Mouse (Mus musculus) forebrain, embryonic 11.5 days (tissue): Measurements from ENCODE around the gene Aaed1. TPM values are rescaled to one million over a fixed set of nuclear protein-coding genes. Genes with fewer than 3 reads are reported as not detected.

Experiments used
- ATAC-seq: fragments of 200-750 bp; cut with Nextera tagmentation; replicated peaks from 2 replicates; pipeline ENCODE4 v1.8.0; 2017; ENCODE audit warnings: moderate TSS enrichment; ENCODE audit not compliant: low FRiP score
- DNase-seq: peaks from one replicate; pipeline ENCODE4 v3.0.0-alpha.2; 2017; ENCODE audit warnings: low spot score
- H3K27ac ChIP-seq: fragments of 300-500 bp; sonication (generic); 2 replicates; pipeline ENCODE4 v1.5.1; 2014; ENCODE audit warnings: low read depth, low read length
- H3K27me3 ChIP-seq: fragments of 300-500 bp; sonication (generic); 2 replicates; pipeline ENCODE4 v1.6.1; 2014; ENCODE audit warnings: mild to moderate bottlenecking, low read length, mixed read lengths; ENCODE audit not compliant: control insufficient read depth, insufficient read depth
- H3K36me3 ChIP-seq: fragments of 300-500 bp; sonication (generic); 2 replicates; pipeline ENCODE4 v1.6.1; 2014; ENCODE audit warnings: mild to moderate bottlenecking, low read length, moderate library complexity, mixed read lengths; ENCODE audit not compliant: control insufficient read depth, insufficient read depth
- H3K4me1 ChIP-seq: fragments of 300-500 bp; sonication (generic); replicated peaks from 2 replicates; pipeline ENCODE4 v1.6.1; 2014; ENCODE audit warnings: low read length, mixed read lengths; ENCODE audit not compliant: control insufficient read depth, insufficient read depth
- H3K4me2 ChIP-seq: fragments of 300-500 bp; sonication (generic); 2 replicates; pipeline ENCODE4 v1.6.1; 2014; ENCODE audit warnings: low read depth, mild to moderate bottlenecking, low read length, moderate library complexity, mixed read lengths; ENCODE audit not compliant: severe bottlenecking
- H3K4me3 ChIP-seq: fragments of 300-500 bp; sonication (generic); 2 replicates; pipeline ENCODE4 v1.5.1; 2014; ENCODE audit warnings: low read depth, low read length
- H3K9ac ChIP-seq: fragments of 300-500 bp; sonication (generic); 2 replicates; pipeline ENCODE4 v1.6.1; 2014; ENCODE audit warnings: low read length
- H3K9me3 ChIP-seq: fragments of 300-500 bp; sonication (generic); 2 replicates; pipeline ENCODE4 v1.6.1; 2016; ENCODE audit warnings: low read length, mixed read lengths; ENCODE audit not compliant: control insufficient read depth
- WGBS: fragments of 180-500 bp; shearing (Covaris S2); extraction: QIAGEN DNeasy Blood & Tissue Kit; methylation state at CpG from one replicate; pipeline ENCODE4 v1.1.7; 2014; 5-methylcytosine and 5-hydroxymethylcytosine counted together
- polyA plus RNA-seq: library from polyadenylated mRNA; unstranded; fragments of >200 nt; fragmentation: Nextera tagmentation; extraction: Ambion mirVana; gene quantifications from 2 replicates; pipeline ENCODE4 v1.2.1, GENCODE M21; 2014

Gene Aaed1
- polyA plus RNA-seq, 1 experiment from 2014 or later = 20.1 TPM

DNA sequence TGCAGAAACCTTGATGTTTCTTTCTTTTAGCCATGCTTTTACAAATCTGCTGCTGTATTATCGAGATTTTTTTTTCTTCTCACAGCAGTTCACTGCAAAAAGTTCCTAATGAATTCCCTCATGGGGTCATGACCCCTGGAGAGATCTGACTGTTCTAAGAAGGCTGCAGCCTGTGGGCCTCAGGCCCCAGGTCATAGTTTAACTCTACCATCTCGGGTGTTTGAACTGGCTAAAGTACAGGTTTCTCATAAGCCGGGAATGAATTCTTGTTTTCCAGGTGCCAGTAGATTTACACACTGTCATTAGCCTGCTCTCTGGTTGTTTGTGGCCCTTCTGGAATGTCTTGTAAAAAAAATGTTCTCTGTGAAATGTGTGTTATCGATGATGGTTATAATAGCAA, 25.7 kb downstream of the Aaed1 start:
- no peaks in the 10 kb centered on the region; the same call in 1 of the 2 replicates for H3K9me3 ChIP-seq
- H3K27me3 ChIP-seq = no peaks in the 10 kb centered on the region
- no peaks in the 10 kb centered on the region for H3K36me3 ChIP-seq
- DNase-seq = no peak
- H3K4me2 ChIP-seq = no peak overlapping the region
- H3K4me1 ChIP-seq = no peaks in the 10 kb centered on the region
- no peak overlapping the region for H3K27ac ChIP-seq
- no peak overlapping the region for H3K4me3 ChIP-seq
- no peak for ATAC-seq
- 53% methylated on average over 4 of the region's 4 CpGs for WGBS
- H3K9ac ChIP-seq = no peak overlapping the region

DNA sequence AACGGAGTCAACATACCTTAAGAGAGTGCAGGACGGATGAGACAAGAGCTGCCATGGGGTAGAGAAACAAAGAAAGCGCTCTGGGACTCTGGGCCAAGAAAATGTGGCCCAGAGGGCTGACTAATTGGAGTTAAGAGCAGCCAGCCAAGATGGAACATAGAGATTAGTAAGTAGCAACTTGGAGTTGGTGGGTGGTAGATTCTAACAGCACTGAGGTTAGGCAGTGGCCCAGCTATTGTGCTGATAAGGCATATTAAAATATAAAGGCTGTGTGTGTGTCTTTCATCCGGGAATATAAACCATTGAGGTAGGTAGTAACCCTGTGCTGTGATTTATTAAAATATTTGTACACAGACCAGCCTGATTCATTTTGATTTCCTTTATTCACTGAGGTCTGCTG, 26.2 kb downstream of the Aaed1 start:
- ATAC-seq (no peak), DNase-seq (no peak)
- WGBS = 58% methylated on average over 4 of the region's 4 CpGs
- H3K9me3 ChIP-seq = no peaks in the 10 kb centered on the region; the same call in 1 of the 2 replicates
- no peak overlapping the region for H3K4me3 ChIP-seq
- H3K27ac ChIP-seq = no peak overlapping the region
- no peaks in the 10 kb centered on the region for H3K4me1 ChIP-seq
- no peak overlapping the region for H3K4me2 ChIP-seq
- H3K36me3 ChIP-seq = no peaks in the 10 kb centered on the region
- H3K9ac ChIP-seq = no peak overlapping the region
- H3K27me3 ChIP-seq = no peaks in the 10 kb centered on the region

DNA sequence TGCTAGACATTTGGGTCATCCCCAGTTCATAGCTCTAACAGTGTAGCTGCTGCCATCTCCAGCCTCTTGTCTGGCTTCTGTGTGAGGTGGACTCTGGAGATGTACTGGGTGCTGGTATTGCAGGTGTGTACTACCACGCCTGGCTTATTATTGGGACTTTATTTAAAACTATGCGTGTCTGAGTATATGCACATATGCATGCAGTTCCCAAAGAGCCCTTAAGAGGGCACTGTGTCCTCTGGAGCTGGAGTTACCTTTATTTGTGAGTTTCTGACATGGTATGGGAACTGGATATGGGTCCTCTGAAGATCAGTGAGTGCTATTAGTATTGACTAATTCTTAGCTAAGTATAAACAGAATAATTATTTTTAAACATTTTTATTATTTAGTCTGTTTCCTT, 27.8 kb downstream of the Aaed1 start:
- Histone ChIP-seq H3K4me3 (no peak overlapping the region), H3K36me3 (no peaks in the 10 kb centered on the region), H3K9me3 (no peaks in the 10 kb centered on the region; the same call in 1 of the 2 replicates), H3K27ac (no peak overlapping the region), H3K4me2 (no peak overlapping the region), H3K27me3 (no peaks in the 10 kb centered on the region), H3K4me1 (no peaks in the 10 kb centered on the region), H3K9ac (no peak overlapping the region)
- DNase-seq = no peak
- 95% methylated on average over 2 of the region's 2 CpGs for WGBS
- no peak for ATAC-seq

DNA sequence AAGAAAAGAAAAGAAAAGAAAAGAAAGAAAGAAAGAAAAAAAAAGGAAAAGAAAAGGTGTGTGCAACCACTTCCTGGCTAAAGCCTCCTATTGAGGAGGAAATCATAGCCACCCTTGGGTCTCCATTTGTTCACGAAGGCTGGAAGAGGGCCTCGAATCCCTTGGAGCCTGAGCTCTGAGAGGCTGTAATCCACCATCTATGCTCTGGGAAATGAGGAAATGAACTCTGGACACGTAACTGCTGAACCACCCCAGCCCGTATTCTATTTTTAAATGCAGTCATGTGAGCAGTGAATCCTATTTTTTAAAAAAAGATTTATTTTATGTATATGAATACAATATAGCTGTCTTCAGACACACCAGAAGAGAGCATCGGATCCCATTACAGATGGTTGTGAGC, 31.6 kb downstream of the Aaed1 start:
- no peaks in the 10 kb centered on the region for H3K36me3 ChIP-seq
- 94% methylated on average over 5 of the region's 5 CpGs for WGBS
- ATAC-seq (no peak), DNase-seq (no peak)
- H3K4me3 ChIP-seq = no peak overlapping the region
- H3K27me3 ChIP-seq = peaks cover under 1% of the 10 kb centered on the region; the same call in 1 of the 2 replicates
- H3K4me2 ChIP-seq = no peak overlapping the region
- H3K9me3 ChIP-seq = no peaks in the 10 kb centered on the region; the same call in 1 of the 2 replicates
- no peak overlapping the region for H3K27ac ChIP-seq
- H3K9ac ChIP-seq = no peak overlapping the region
- H3K4me1 ChIP-seq = no peaks in the 10 kb centered on the region

DNA sequence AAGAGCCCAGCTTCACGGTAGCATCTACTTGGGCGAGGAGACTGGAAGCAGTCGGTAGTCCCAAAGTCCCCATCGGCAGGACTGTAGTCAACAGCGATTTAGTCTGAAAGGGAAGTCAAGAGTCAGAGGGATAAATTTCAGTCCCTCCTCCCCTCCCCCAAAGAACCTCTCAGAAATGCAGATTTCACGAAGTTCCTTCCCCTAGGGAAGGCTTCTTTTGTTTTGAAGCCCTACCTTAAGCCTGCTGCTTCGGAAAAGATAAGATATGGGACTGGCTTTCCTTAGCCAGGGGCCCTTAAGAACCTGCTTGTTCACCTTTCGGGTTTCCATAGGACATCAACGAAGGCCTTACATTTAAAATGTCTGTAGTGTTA, 36.8 kb downstream of the Aaed1 start:
- Histone ChIP-seq H3K9me3 (no peaks in the 10 kb centered on the region), H3K4me2 (peak overlapping the region; percentile 100), H3K27me3 (peaks cover 4% of the 10 kb centered on the region; the same call in 1 of the 2 replicates), H3K27ac (no peak overlapping the region), H3K4me1 (0 out of 2 replicates have a peak, but pooled peaks cover 3% of the 10 kb centered on the region), H3K36me3 (no peaks in the 10 kb centered on the region), H3K4me3 (peak overlapping the region; percentile 73), H3K9ac (no peak overlapping the region)
- WGBS = 16% methylated on average over 9 of the region's 9 CpGs
- DNase-seq (no peak), ATAC-seq (no peak)

DNA sequence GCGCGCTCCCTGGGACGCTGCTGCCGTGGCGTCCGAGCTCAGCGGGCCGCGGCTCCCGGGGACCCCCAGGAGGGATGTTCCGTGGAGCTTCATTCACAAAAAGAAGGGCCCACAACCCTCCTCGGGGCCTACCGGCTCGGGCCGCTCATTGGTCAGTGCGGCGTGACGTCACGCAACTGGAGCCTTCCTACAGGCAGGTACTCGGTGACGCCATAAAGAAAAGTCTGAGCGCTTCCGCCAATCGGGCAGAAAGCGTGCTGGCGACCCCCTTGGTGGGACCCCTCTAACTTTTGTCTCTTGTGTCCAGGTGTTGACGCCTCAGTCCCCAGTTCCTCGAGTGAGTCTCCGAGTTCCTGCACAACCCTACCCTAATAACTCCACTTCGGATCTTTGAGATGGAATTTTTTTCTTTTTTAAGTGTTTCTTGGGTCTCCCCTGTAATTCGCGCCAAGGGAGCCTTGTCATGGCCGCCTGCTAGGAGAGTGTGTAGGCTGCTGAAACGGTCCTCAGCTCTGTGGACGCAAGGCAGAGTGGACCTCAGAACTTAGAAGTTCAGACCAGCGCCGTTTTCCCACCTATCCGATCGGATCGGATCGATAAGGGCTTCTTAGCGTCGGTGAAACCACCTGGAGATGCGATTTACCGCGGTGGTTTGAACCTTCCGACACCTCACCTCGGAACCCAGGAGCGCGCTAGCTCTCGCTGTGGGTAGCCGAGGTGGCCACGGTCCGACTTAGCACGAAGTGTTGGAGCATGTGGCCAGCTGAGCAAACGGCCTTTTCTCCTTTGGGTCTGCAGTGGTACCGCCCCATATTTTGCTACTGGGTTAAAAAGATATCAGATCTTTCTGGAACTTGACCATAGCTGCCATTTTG, 37.4 kb downstream of the Aaed1 start, which contains the start of gene Cdc14b:
Cdc14b (minus strand) TSS at position 412 of the 875 bp plus-strand sequence.
- under 1% methylated on average over 57 of the region's 57 CpGs for WGBS
- H3K27ac ChIP-seq = no peak within 1 kb of the TSS
- H3K36me3 ChIP-seq = no peaks in the 10 kb centered on the region
- DNase-seq (peak; percentile 95), ATAC-seq (peak; percentile 98)
- H3K27me3 ChIP-seq = peaks cover 4% of the 10 kb centered on the region; the same call in 1 of the 2 replicates
- H3K4me2 ChIP-seq = peak within 1 kb of the TSS; percentile 100
- peak within 1 kb of the TSS; percentile 72 for H3K9ac ChIP-seq
- peak within 1 kb of the TSS; percentile 73 for H3K4me3 ChIP-seq
- H3K4me1 ChIP-seq = 0 out of 2 replicates have a peak, but pooled peaks cover 3% of the 10 kb centered on the region
- no peaks in the 10 kb centered on the region for H3K9me3 ChIP-seq

DNA sequence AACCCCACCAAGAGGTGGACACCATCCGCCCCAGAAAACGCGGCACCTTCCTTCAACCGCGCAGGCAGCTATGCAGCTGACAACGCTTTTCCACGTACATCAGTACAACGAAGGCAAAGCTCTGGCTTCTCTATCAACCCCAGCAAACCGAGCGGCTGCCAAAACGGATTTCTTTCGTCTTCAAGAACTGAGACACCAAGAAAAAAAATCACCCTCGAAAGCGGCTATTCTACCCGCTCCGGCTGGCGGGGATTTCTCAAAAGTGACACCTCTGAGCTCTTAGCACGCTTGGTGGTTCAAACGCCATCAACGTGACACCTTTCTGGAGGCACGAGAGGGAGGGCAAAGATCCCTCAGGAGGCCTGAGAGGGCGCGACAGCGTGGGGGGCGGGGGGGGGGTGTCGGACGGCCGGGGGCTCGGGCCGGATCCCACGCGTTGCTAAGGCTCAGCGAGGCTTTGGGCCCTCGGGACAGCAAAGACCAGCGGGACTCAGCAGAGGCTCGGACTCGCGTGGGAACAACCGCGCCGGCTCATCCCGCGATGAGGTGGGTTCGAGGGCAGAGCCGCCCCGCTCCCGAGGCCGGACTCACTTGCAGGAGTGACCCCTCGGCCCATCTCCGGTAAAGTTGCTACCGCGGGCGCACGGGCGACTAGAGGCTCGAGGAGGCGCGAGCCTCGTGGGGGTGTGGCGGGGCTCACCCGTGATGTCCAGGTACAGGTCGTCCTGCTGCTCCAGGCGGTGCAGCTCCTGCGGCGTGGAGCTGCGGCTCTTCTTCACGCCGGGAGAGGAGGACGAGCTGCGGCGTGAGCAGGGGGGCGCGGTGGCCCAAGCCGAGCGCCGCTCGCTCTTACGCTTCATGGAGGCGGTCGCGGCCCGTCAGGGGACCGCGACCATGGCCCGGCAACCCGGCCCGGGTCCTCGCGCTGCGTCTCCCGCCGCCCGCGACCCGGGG, 38.3 kb downstream of the Aaed1 start:
- DNase-seq = peak; percentile 76
- Histone ChIP-seq H3K9ac (peak overlapping the region; percentile 72), H3K4me2 (peak overlapping the region; percentile 100), H3K4me3 (peak overlapping the region; percentile 73), H3K27me3 (peaks cover 4% of the 10 kb centered on the region; the same call in 1 of the 2 replicates), H3K27ac (no peak overlapping the region), H3K4me1 (0 out of 2 replicates have a peak, but pooled peaks cover 3% of the 10 kb centered on the region), H3K9me3 (no peaks in the 10 kb centered on the region), H3K36me3 (no peaks in the 10 kb centered on the region)
- WGBS = under 1% methylated on average over 93 of the region's 95 CpGs
- peak; percentile 80 for ATAC-seq

DNA sequence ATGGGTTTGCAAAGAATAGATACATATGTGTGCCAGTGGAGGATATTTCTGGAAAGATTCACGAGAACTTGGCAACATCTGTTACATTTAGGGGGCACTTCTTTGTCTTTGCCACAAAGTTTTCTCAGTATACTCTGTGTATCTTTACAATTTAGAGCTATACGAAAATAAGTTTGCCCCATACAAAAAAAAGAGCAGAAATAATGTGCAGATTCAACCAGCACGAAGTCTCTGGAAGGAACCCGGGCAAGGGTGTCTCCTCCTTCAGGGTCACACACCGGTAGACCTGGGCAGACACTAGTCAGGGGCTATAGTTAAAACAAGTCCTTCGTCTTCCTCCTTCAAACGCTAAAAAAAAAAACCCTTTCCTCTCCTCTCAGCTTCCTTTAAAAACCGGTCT, 39.2 kb downstream of the Aaed1 start:
- Histone ChIP-seq H3K9ac (no peak overlapping the region), H3K27ac (no peak overlapping the region), H3K27me3 (peaks cover 4% of the 10 kb centered on the region; the same call in 1 of the 2 replicates), H3K36me3 (no peaks in the 10 kb centered on the region), H3K9me3 (no peaks in the 10 kb centered on the region), H3K4me2 (peak overlapping the region; percentile 100), H3K4me3 (peak overlapping the region; percentile 73), H3K4me1 (0 out of 2 replicates have a peak, but pooled peaks cover 3% of the 10 kb centered on the region)
- 49% methylated on average over 8 of the region's 8 CpGs for WGBS
- ATAC-seq (no peak), DNase-seq (no peak)
